Mouse (Mus musculus): Measurements from ENCODE around the gene Olfr555. TPM values are rescaled to one million over a fixed set of nuclear protein-coding genes. Genes with fewer than 3 reads are reported as not detected.

The Olfr555 gene
- polyA plus RNA-seq, 1 experiment from 2014 or later = not detected

- H3K4me3 ChIP-seq (replicated peaks) = no peak within 1 kb of the TSS
- no peak within 1 kb of the TSS for H3K4me2 ChIP-seq
- no peaks in the 10 kb centered on the region for H3K27me3 ChIP-seq
- H3K9ac ChIP-seq = no peak within 1 kb of the TSS
- WGBS (ENCODE audit: insufficient replicate concordance) = 59% methylated on average over 5 of the region's 5 CpGs
- no peaks in the 10 kb centered on the region for H3K36me3 ChIP-seq
- H3K27ac ChIP-seq = no peak within 1 kb of the TSS
- DNase-seq (no peak), ATAC-seq (ENCODE audit: low read depth) (no peak)
- no peaks in the 10 kb centered on the region for H3K9me3 ChIP-seq (replicated peaks)
- no peaks in the 10 kb centered on the region for H3K4me1 ChIP-seq (replicated peaks)
Measured at GRCm38 (mm10) chr7:102695358-102696125, 36.9 kb downstream of the Olfr555 start, which contains the start of gene Olfr557. Gene Olfr557 (plus strand): TSS chr7:102695910.

GRCm38 (mm10) chr7:102698461-102698860 is 39.8 kb downstream of the Olfr555 start:
- 75% methylated on average over 7 of the region's 7 CpGs for WGBS (ENCODE audit: insufficient replicate concordance)
- no peak for ATAC-seq (ENCODE audit: low read depth)

GRCm38 (mm10) chr7:102701915-102702314 is 43.3 kb downstream of the Olfr555 start, which contains the start of gene Olfr558:
Gene Olfr558 (plus strand): TSS chr7:102702215.
- H3K4me2 ChIP-seq = no peak within 1 kb of the TSS
- no peaks in the 10 kb centered on the region for H3K4me1 ChIP-seq (replicated peaks)
- H3K27ac ChIP-seq = no peak within 1 kb of the TSS
- no peak within 1 kb of the TSS for H3K9ac ChIP-seq
- no peak within 1 kb of the TSS for H3K4me3 ChIP-seq (replicated peaks)
- ATAC-seq (ENCODE audit: low read depth) = no peak
- H3K36me3 ChIP-seq = no peaks in the 10 kb centered on the region
- H3K27me3 ChIP-seq = no peaks in the 10 kb centered on the region
- DNase-seq = no peak
- no peaks in the 10 kb centered on the region for H3K9me3 ChIP-seq (replicated peaks)

More at GRCm38 (mm10) chr7:102698461-102698860, 39.8 kb downstream of the Olfr555 start:
- Histone ChIP-seq H3K27ac (no peak overlapping the region), H3K9me3 (replicated peaks) (no peaks in the 10 kb centered on the region), H3K27me3 (no peaks in the 10 kb centered on the region), H3K4me1 (replicated peaks) (no peaks in the 10 kb centered on the region), H3K4me3 (replicated peaks) (no peak overlapping the region), H3K4me2 (no peak overlapping the region), H3K9ac (no peak overlapping the region), H3K36me3 (no peaks in the 10 kb centered on the region)
- no peak for DNase-seq

Other genes starting within 250 kb of the Olfr555 start
- 223 and 242 TPM in 2 replicates for gene Rrm1, start 217.1 kb upstream of the Olfr555 start, polyA plus RNA-seq (2015; fragmentation: Nextera tagmentation; extraction: Ambion mirVana)
- gene Olfr543, start 177.1 kb upstream of the Olfr555 start, polyA plus RNA-seq (2015; fragmentation: Nextera tagmentation; extraction: Ambion mirVana) = 0.38 and 0.40 TPM in 2 replicates
- 0.03 and 0.13 TPM in 2 replicates for gene Olfr544, start 170.5 kb upstream of the Olfr555 start, polyA plus RNA-seq (2015; fragmentation: Nextera tagmentation; extraction: Ambion mirVana)
- not detected in 2 replicates for gene Olfr545, start 159.2 kb upstream of the Olfr555 start, polyA plus RNA-seq (2015; fragmentation: Nextera tagmentation; extraction: Ambion mirVana)
- gene Olfr547, start 124.1 kb upstream of the Olfr555 start, polyA plus RNA-seq (2015; fragmentation: Nextera tagmentation; extraction: Ambion mirVana) = not detected in 2 replicates
- gene Olfr548-ps1, start 117.9 kb upstream of the Olfr555 start, polyA plus RNA-seq (2015; fragmentation: Nextera tagmentation; extraction: Ambion mirVana) = not detected in 2 replicates
- not detected in 2 replicates for gene Olfr549, start 109.0 kb upstream of the Olfr555 start, polyA plus RNA-seq (2015; fragmentation: Nextera tagmentation; extraction: Ambion mirVana)
- gene Trim21, start 93.3 kb upstream of the Olfr555 start, polyA plus RNA-seq (2015; fragmentation: Nextera tagmentation; extraction: Ambion mirVana) = 0.24 and 0.51 TPM in 2 replicates
- gene Olfr550, start 87.4 kb upstream of the Olfr555 start, polyA plus RNA-seq (2015; fragmentation: Nextera tagmentation; extraction: Ambion mirVana) = not detected in 2 replicates
- gene Olfr551, start 66.9 kb upstream of the Olfr555 start, polyA plus RNA-seq (2015; fragmentation: Nextera tagmentation; extraction: Ambion mirVana) = not detected in 2 replicates
- not detected in 2 replicates for gene Olfr552, start 61.1 kb upstream of the Olfr555 start, polyA plus RNA-seq (2015; fragmentation: Nextera tagmentation; extraction: Ambion mirVana)
- not detected in 2 replicates for gene Olfr553, start 40.6 kb upstream of the Olfr555 start, polyA plus RNA-seq (2015; fragmentation: Nextera tagmentation; extraction: Ambion mirVana)
- not detected in 2 replicates for gene Olfr554, start 20.4 kb upstream of the Olfr555 start, polyA plus RNA-seq (2015; fragmentation: Nextera tagmentation; extraction: Ambion mirVana)
- not detected in 2 replicates for gene Olfr556, start 6.1 kb downstream of the Olfr555 start, polyA plus RNA-seq (2015; fragmentation: Nextera tagmentation; extraction: Ambion mirVana)
- gene Trim68, start 28.5 kb downstream of the Olfr555 start, polyA plus RNA-seq (2015; fragmentation: Nextera tagmentation; extraction: Ambion mirVana) = 1.6 and 1.7 TPM in 2 replicates
- not detected in 2 replicates for gene Olfr557, start 37.1 kb downstream of the Olfr555 start, polyA plus RNA-seq (2015; fragmentation: Nextera tagmentation; extraction: Ambion mirVana)
- not detected in 2 replicates for gene Olfr558, start 43.4 kb downstream of the Olfr555 start, polyA plus RNA-seq (2015; fragmentation: Nextera tagmentation; extraction: Ambion mirVana)
- not detected in 2 replicates for gene Olfr33, start 60.2 kb downstream of the Olfr555 start, polyA plus RNA-seq (2015; fragmentation: Nextera tagmentation; extraction: Ambion mirVana)
- gene Olfr559, start 68.7 kb downstream of the Olfr555 start, polyA plus RNA-seq (2015; fragmentation: Nextera tagmentation; extraction: Ambion mirVana) = not detected in 2 replicates
- not detected in 2 replicates for gene Olfr560, start 100.5 kb downstream of the Olfr555 start, polyA plus RNA-seq (2015; fragmentation: Nextera tagmentation; extraction: Ambion mirVana)
- gene Olfr78, start 100.6 kb downstream of the Olfr555 start, polyA plus RNA-seq (2015; fragmentation: Nextera tagmentation; extraction: Ambion mirVana) = not detected in 2 replicates
- not detected in 2 replicates for gene Olfr561, start 112.4 kb downstream of the Olfr555 start, polyA plus RNA-seq (2015; fragmentation: Nextera tagmentation; extraction: Ambion mirVana)
- gene Olfr564, start 144.7 kb downstream of the Olfr555 start, polyA plus RNA-seq (2015; fragmentation: Nextera tagmentation; extraction: Ambion mirVana) = not detected in 2 replicates
- gene Olfr566, start 199.9 kb downstream of the Olfr555 start, polyA plus RNA-seq (2015; fragmentation: Nextera tagmentation; extraction: Ambion mirVana) = not detected in 2 replicates
- not detected in 2 replicates for gene Olfr568, start 218.3 kb downstream of the Olfr555 start, polyA plus RNA-seq (2015; fragmentation: Nextera tagmentation; extraction: Ambion mirVana)
- not detected in 2 replicates for gene Olfr569, start 232.1 kb downstream of the Olfr555 start, polyA plus RNA-seq (2015; fragmentation: Nextera tagmentation; extraction: Ambion mirVana)
- gene Olfr570, start 235.8 kb downstream of the Olfr555 start, polyA plus RNA-seq (2015; fragmentation: Nextera tagmentation; extraction: Ambion mirVana) = not detected in 2 replicates